Mouse (Mus musculus) central nervous system, embryonic 18 days (tissue): Measurements from ENCODE around the gene Dnajb4. TPM values are rescaled to one million over a fixed set of nuclear protein-coding genes. Genes with fewer than 3 reads are reported as not detected.

Source experiments
- polyA plus RNA-seq: library from polyadenylated mRNA; depleted of rRNA; stranded (reverse); fragments of >200 nt; gene quantifications from 2 replicates; pipeline ENCODE4 v1.2.3, GENCODE M21; 2012; rRNA removed

Dnajb4 gene
- polyA plus RNA-seq: 23.5 and 26.8 TPM in 2 replicates

GRCm38 (mm10) chr3:152209967-152210634, at the start of gene Dnajb4, which contains the start of gene Fubp1:
TSS of gene Dnajb4 (minus strand) at chr3:152210302.
TSS of gene Fubp1 (plus strand) at chr3:152210422.

DNA sequence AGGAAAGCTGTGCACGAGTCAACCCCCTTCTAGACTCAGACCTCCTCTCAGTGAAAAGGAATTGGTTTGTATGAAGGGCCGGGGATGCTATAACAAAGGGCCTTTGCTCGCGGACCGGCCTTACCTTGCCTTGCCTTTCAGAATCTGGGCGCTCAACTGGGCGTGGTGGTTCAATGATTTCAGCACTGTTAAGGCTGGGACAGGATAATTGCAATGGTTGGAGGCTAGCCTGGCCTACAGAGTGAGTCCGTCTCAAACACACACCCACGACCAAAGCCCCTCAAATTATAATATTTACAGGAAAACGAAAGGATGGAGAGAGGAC, 44.0 kb downstream of the Dnajb4 start, which contains the start of gene Gipc2:
TSS of gene Gipc2 (minus strand) at position 132 of the 325 bp plus-strand sequence.

Other genes with a start within 250 kb of the Dnajb4 start
- gene Gipc2, start 44.1 kb downstream of the Dnajb4 start, polyA plus RNA-seq: 7.8 and 8.2 TPM in 2 replicates
- gene Fubp1, start 120 bp upstream of the Dnajb4 start, polyA plus RNA-seq: 241 and 243 TPM in 2 replicates
- 1.5 and 2.5 TPM in 2 replicates for gene Nexn, start 56.0 kb upstream of the Dnajb4 start, polyA plus RNA-seq
- 25.6 and 26.4 TPM in 2 replicates for gene Miga1, start 130.1 kb upstream of the Dnajb4 start, polyA plus RNA-seq
- 106 and 111 TPM in 2 replicates for gene Usp33, start 136.2 kb upstream of the Dnajb4 start, polyA plus RNA-seq
- gene Zzz3, start 185.2 kb upstream of the Dnajb4 start, polyA plus RNA-seq: 27.0 and 27.9 TPM in 2 replicates